Mouse (Mus musculus) mammary gland, adult 2 months (tissue): ENCODE results near the gene Itfg2. TPM values are rescaled to one million over a fixed set of nuclear protein-coding genes. Genes with fewer than 3 reads are reported as not detected.

Experiments
- polyA plus RNA-seq: library from polyadenylated mRNA; depleted of rRNA; stranded (reverse); fragments of >200 nt; gene quantifications from 2 replicates; pipeline ENCODE4 v1.2.3, GENCODE M21; 2012; ENCODE audit warnings: low replicate concordance; rRNA removed

Itfg2 gene
- polyA plus RNA-seq = 28.3 and 37.3 TPM in 2 replicates

DNA sequence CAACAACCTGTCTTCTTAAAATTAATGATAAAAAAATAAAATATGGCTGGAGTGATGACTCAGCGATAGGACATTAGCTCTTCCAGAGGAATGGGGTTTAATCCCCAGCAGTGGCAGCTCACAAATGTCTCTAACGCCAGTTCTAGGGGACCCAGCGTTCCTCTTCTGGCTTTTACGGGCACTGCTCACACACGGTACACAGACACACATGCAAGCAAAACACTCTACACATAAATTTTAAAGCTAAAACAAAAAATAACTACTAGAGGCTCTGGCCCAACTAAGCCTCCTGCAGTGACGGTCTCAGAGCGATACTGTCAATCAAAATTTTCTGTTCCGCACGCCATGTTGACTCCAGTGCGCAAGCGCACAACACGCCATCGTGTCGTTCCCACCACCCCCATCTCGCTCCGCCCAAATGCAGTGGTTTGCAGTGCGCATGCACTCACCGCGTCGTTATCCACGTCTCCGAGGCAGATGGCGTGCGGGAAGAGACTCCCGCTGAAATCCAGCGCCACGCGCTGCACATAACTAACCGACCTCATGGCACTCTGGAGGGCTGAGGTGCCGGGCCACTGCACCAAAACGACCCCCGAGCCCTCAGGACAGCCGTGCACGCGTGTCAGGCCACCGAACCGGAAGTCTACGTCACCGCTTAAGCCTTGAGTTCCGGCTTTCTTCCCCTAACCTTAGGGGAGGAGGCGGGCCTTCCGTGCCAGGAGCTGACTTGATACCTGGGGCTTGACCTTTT lies at the start of gene Itfg2:
TSS of gene Itfg2 (minus strand) at position 663 of the 751 bp plus-strand sequence.

DNA sequence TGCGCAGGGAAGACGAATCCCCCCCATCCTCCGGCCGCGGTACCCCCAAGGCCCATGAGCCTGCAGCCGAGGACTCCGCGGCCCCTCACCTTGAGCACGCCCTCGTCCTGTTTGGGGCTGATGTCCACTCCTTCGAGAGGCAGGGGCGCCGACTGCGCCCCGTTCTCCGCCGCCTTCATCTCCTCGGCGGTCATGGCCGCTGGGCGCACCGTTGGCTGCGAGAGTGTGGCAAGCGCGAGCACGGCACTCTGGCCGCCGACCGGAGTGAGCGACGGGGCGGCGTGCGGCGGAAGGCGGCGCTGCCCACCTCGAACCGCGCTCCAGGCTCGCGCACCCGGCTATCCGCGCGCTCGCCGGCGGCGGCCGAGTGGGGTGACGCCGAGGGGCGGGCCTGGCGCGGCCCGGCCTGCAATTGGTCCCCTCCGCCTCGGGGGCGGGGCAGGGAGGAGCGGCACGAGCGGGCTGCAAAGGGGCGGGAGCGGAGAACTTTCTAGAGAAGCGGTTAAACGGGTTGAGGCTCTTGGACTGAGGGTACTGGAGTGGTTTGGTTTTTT lies 13.7 kb upstream of the Itfg2 start, which contains the start of gene Fkbp4:
TSS of gene Fkbp4 (minus strand) at position 361 of the 554 bp plus-strand sequence.

DNA sequence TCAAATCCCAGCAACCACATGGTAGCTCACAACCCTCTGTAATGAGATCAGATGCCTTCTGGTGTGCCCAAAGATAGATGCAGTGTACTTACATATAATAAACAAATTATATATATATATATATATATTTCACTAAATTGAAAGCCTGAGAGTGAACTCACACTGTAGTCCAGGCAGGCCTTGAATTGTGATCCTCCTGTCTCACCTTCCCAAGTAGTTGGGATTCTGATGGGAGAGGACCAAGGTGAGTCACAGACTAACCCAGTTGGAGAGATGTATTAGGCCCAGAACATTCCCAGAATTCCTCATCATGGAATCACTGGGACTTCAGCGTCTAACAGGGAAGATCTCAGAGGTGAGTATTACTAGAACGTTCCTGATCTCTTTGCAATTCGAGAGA lies 25.7 kb downstream of the Itfg2 start, which contains the start of gene Nrip2:
TSS of gene Nrip2 (plus strand) at position 301 of the 400 bp plus-strand sequence.

DNA sequence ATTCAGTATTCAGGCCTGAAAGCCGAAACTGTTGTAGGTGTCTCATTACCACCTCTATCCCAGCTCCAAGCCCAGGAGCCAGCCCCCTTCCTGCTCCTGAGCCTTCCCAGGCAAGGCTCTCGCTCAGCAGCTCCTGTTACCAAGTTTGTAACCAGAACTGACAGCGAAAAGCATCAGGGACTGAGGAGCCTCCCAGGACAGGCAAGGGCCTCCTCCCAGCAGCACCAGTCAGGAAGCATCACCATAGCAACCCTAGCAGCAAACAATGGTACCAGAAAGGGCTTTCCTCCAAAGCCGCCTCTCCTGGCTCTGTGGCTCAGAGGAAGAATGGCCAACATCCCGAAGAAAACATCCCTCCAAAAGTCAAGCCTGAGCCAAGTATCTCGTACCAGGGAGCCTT lies 49.5 kb downstream of the Itfg2 start, which contains the start of the genes Tex52 and Gm44596:
TSS of gene Tex52 (plus strand) at position 265 of the 400 bp plus-strand sequence.
TSS of gene Gm44596 (plus strand) at position 312 of the 400 bp plus-strand sequence.

DNA sequence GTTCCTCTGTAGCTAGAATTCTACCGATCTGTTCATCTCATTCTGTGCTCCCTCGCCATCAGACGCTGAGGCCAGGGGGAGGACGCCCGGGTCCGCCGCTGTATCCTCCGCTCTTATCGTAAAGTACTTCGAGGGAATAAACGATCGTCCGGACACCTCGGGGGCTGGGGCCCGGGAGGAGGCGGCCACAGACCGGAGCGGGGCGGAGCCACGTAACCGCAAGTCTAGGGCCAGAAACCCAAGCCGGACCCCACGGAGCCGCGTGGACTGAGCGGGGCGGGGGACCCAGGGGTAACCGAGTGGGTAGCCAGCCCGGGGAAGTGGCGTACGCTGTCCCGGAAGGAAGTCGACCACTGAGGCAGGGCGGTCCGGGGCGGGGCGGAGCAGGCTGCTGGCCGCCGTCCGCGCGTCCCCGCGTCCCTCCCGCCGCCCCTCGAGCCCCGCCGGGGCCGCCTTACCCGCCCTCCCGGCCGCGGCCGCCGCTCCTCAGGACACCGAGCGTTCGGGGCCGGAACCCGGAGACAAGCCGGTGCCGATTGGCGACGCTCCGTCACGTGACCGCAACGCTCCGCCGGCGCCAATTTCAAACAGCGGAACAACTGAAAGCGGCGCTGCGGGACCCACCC lies 62.2 kb downstream of the Itfg2 start, which contains the start of the genes Rhno1 and Foxm1:
TSS of gene Rhno1 (minus strand) at position 531 of the 626 bp plus-strand sequence.
TSS of gene Foxm1 (plus strand) at position 587 of the 626 bp plus-strand sequence.

Other genes with a start within 250 kb of the Itfg2 start
- 2.2 and 2.3 TPM in 2 replicates for gene Tead4, start 124.1 kb downstream of the Itfg2 start, polyA plus RNA-seq
- 11.4 and 18.8 TPM in 2 replicates for gene Tulp3, start 69.1 kb downstream of the Itfg2 start, polyA plus RNA-seq
- 11.6 and 13.9 TPM in 2 replicates for gene Rhno1, start 62.0 kb downstream of the Itfg2 start, polyA plus RNA-seq
- 8.8 and 9.1 TPM in 2 replicates for gene Foxm1, start 62.0 kb downstream of the Itfg2 start, polyA plus RNA-seq
- gene Tex52, start 49.5 kb downstream of the Itfg2 start, polyA plus RNA-seq = not detected in 2 replicates
- not detected in 2 replicates for gene Gm44596, start 49.4 kb downstream of the Itfg2 start, polyA plus RNA-seq
- gene Nrip2, start 25.6 kb downstream of the Itfg2 start, polyA plus RNA-seq = 2.7 and 4.1 TPM in 2 replicates
- gene Fkbp4, start 13.7 kb upstream of the Itfg2 start, polyA plus RNA-seq = 74.1 and 81.9 TPM in 2 replicates
- 2.2 TPM in 1 of 2 replicates, not detected in the other for gene Pzp, start 101.8 kb upstream of the Itfg2 start, polyA plus RNA-seq
- gene A2ml1, start 156.7 kb upstream of the Itfg2 start, polyA plus RNA-seq = not detected in 2 replicates
- 1.6 and 3.0 TPM in 2 replicates for gene Klrb1a, start 198.6 kb upstream of the Itfg2 start, polyA plus RNA-seq
- not detected in 2 replicates for gene Clec2h, start 237.5 kb upstream of the Itfg2 start, polyA plus RNA-seq